17 mouse cellular contexts compared by ENCODE assay signal in the genomic region with DNA sequence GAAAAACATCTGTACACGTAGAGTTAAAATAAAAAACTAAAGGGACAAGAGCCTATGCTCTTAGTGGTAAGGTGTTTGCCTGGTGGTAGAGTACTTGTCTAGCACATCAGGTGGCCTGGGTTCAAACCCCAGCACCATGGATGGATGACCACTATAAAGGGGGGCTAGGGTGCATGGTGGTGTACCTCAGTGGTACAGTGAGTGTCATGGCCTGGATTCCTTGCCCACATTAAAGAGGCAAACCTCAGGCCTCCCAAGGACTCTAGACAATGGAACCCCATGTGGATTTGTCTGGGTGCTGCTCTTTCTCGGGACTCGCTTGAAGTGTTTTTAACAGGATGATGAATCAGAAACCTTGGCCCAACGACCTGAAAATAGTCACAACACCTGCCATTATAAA. TPM values are rescaled to one million over a fixed set of nuclear protein-coding genes. Genes with fewer than 3 reads are reported as not detected.
DNase-seq lines count a peak whose midpoint lies in the region; ATAC-seq and TF ChIP-seq lines count a peak whose summit lies in the region.
"Had no signal": no experiment of that assay in that cellular context is flagged by ENCODE, and none has a peak within 500 bp of the region (broad histone marks: within the 10 kb centered on the region; RNA-seq: fewer than 3 reads in every experiment).

No protein-coding gene starts in this region.

- H3K9ac ChIP-seq in heart, embryonic 12.5 days: no peak overlapping the region
- no peak overlapping the region for H3K9ac ChIP-seq in heart, embryonic 11.5 days (ENCODE audit: low read depth, low read length)
- H3K9ac ChIP-seq in lung, postnatal 0 days (replicated peaks; ENCODE audit: low read depth): no peak overlapping the region
- H3K9ac ChIP-seq in MEL (ENCODE audit: control insufficient read depth, low read depth, low read length, poor library complexity, severe bottlenecking): no peak overlapping the region

- H3K79me2 ChIP-seq in MEL (ENCODE audit: control insufficient read depth, insufficient read depth, low read length, poor library complexity) (no peaks in the 10 kb centered on the region), macrophage (ENCODE audit: inconsistent target) (no peaks in the 10 kb centered on the region)

- H3K27ac ChIP-seq in heart, embryonic 12.5 days (ENCODE audit: poor library complexity, severe bottlenecking): peak overlapping the region; percentile 93; the same call in 1 of the 2 replicates
- no peak overlapping the region for H3K27ac ChIP-seq in heart, embryonic 11.5 days (ENCODE audit: low read depth, low read length)
- H3K27ac ChIP-seq in lung, postnatal 0 days (ENCODE audit: low read length): 0 out of 2 replicates have a peak overlapping the region, but pooled peaks have one; percentile 5
- H3K27ac ChIP-seq in MEL (ENCODE audit: control insufficient read depth, low read depth, low read length) (no peak overlapping the region), macrophage (peak overlapping the region; percentile 78)
- H3K27ac ChIP-seq: limb, embryonic 13.5 days; liver, embryonic 13.5 days had no signal

- no peak overlapping the region for H3K4me2 ChIP-seq in heart, embryonic 12.5 days
- no peak overlapping the region for H3K4me2 ChIP-seq in heart, embryonic 11.5 days
- no peak overlapping the region for H3K4me2 ChIP-seq in lung, postnatal 0 days (replicated peaks; ENCODE audit: low read depth, low read length)

- no peak for TF ChIP-seq CTCF in lung, postnatal 0 days (IDR thresholded peaks at IDR 0.05)
- no peak for TF ChIP-seq CTCF in MEL (IDR thresholded peaks at IDR 0.05 in 2 of 3, conservative IDR thresholded peaks at IDR 0.05 in 1 of 3; ENCODE audit: control insufficient read depth in 1 of 3, insufficient read depth in 1 of 3, low read depth in 2 of 3, low read length in 3 of 3, poor library complexity in 1 of 3, severe bottlenecking in 1 of 3)

- WGBS in heart, embryonic 12.5 days: 75% methylated on average over 4 of the region's 4 CpGs
- 78% methylated on average over 4 of the region's 4 CpGs for WGBS in heart, embryonic 11.5 days (ENCODE audit: insufficient replicate concordance)
- 60% methylated on average over 4 of the region's 4 CpGs for WGBS in lung, postnatal 0 days
- 77% methylated on average over 4 of the region's 4 CpGs for WGBS in macrophage (ENCODE audit: missing documents)

- no peak overlapping the region for H3K4me3 ChIP-seq in heart, embryonic 12.5 days
- H3K4me3 ChIP-seq in heart, embryonic 11.5 days (ENCODE audit: low read depth, low read length): no peak overlapping the region
- H3K4me3 ChIP-seq in lung, postnatal 0 days (ENCODE audit: low read depth, low read length): no peak overlapping the region
- H3K4me3 ChIP-seq in MEL (ENCODE audit: control insufficient read depth in 1 of 2, insufficient read depth in 1 of 2, low read depth in 2 of 2, low read length in 2 of 2) (no peak overlapping the region), macrophage (ENCODE audit: inconsistent target) (no peak overlapping the region)

- TF ChIP-seq POLR2A in MEL (IDR thresholded peaks at IDR 0.05; ENCODE audit: control insufficient read depth in 1 of 2, insufficient read depth in 1 of 2, low read depth in 1 of 2, low read length in 2 of 2, poor library complexity in 1 of 2): no peak

- peaks cover 10% of the 10 kb centered on the region for H3K4me1 ChIP-seq in heart, embryonic 12.5 days (replicated peaks)
- H3K4me1 ChIP-seq in heart, embryonic 11.5 days (ENCODE audit: control insufficient read depth, insufficient read depth, low read length): no peaks in the 10 kb centered on the region
- H3K4me1 ChIP-seq in lung, postnatal 0 days (ENCODE audit: insufficient read depth, low read depth, low read length): no peaks in the 10 kb centered on the region; the same call in 1 of the 2 replicates
- H3K4me1 ChIP-seq in MEL (ENCODE audit: control insufficient read depth in 1 of 2, insufficient read depth in 2 of 2, low read length in 2 of 2): peaks cover 21% of the 10 kb centered on the region in 2 experiments
- H3K4me1 ChIP-seq: hindbrain, embryonic 10.5 days; limb, embryonic 13.5 days had no signal

- no peak for DNase-seq in lung, postnatal 0 days (ENCODE audit: low spot score)
- DNase-seq in lung, postnatal 14 days: no peak
- peak; percentile 13 for DNase-seq in MEL (ENCODE audit: low read depth, low spot score)
- DNase-seq in gastrocnemius, postnatal 25 days: no peak
- DNase-seq: adrenal gland, adult 2 months; cerebellum, adult 18-20 months; cerebellum, postnatal 14 days; layer of hippocampus, postnatal 36 days; liver, embryonic 13.5 days; thymus, postnatal 14 days had no signal

- H3K27me3 ChIP-seq in heart, embryonic 12.5 days (replicated peaks): no peaks in the 10 kb centered on the region
- H3K27me3 ChIP-seq in heart, embryonic 11.5 days (ENCODE audit: control insufficient read depth, insufficient read depth, low read length): no peaks in the 10 kb centered on the region
- H3K27me3 ChIP-seq in lung, postnatal 0 days (replicated peaks; ENCODE audit: insufficient read depth, low read length): no peaks in the 10 kb centered on the region
- no peaks in the 10 kb centered on the region for H3K27me3 ChIP-seq in MEL (ENCODE audit: control insufficient read depth in 1 of 2, insufficient read depth in 2 of 2, low read length in 2 of 2)
- H3K27me3 ChIP-seq: CH12.LX; limb, embryonic 13.5 days; liver, embryonic 13.5 days had no signal

- ATAC-seq in heart, embryonic 12.5 days (ENCODE audit: insufficient number of reproducible peaks, low FRiP score): no peak
- ATAC-seq in heart, embryonic 11.5 days (replicated peaks; ENCODE audit: insufficient number of reproducible peaks, low FRiP score, low TSS enrichment): no peak
- ATAC-seq in lung, postnatal 0 days: no peak

- no peaks in the 10 kb centered on the region for H3K36me3 ChIP-seq in heart, embryonic 12.5 days
- H3K36me3 ChIP-seq in heart, embryonic 11.5 days (ENCODE audit: control insufficient read depth, insufficient read depth, low read length): no peaks in the 10 kb centered on the region
- no peaks in the 10 kb centered on the region for H3K36me3 ChIP-seq in lung, postnatal 0 days (ENCODE audit: insufficient read depth, low read length)
- H3K36me3 ChIP-seq in MEL (ENCODE audit: control insufficient read depth in 1 of 2, insufficient read depth in 2 of 2, low read length in 2 of 2): peaks cover 0 to 22% of the 10 kb centered on the region in 2 experiments; a peak in 2 of 4 replicates
- peaks cover 72% of the 10 kb centered on the region for H3K36me3 ChIP-seq in macrophage (ENCODE audit: inconsistent target)
- H3K36me3 ChIP-seq: G1E; hindbrain, embryonic 10.5 days; limb, embryonic 13.5 days; liver, embryonic 13.5 days had no signal

- no peak for TF ChIP-seq EP300 in lung, postnatal 0 days (IDR thresholded peaks at IDR 0.05)
- TF ChIP-seq EP300 in MEL (IDR thresholded peaks at IDR 0.05; ENCODE audit: low read depth in 1 of 2, low read length in 2 of 2): no peak

- TF ChIP-seq RAD21 in MEL (IDR thresholded peaks at IDR 0.05; ENCODE audit: low read depth, low read length): no peak

- H3K9me3 ChIP-seq in heart, embryonic 12.5 days (replicated peaks): no peaks in the 10 kb centered on the region
- H3K9me3 ChIP-seq in heart, embryonic 11.5 days (replicated peaks; ENCODE audit: control insufficient read depth, low read length): no peaks in the 10 kb centered on the region
- H3K9me3 ChIP-seq in lung, postnatal 0 days (ENCODE audit: low read length): no peaks in the 10 kb centered on the region
- H3K9me3 ChIP-seq in MEL (replicated peaks; ENCODE audit: insufficient read depth, low read length): no peaks in the 10 kb centered on the region
- H3K9me3 ChIP-seq: hindbrain, embryonic 10.5 days; limb, embryonic 13.5 days; liver, embryonic 13.5 days had no signal

TF ChIP-seq in MEL, 35 proteins besides CTCF, POLR2A, EP300 and RAD21:
- no peak for TF ChIP-seq UBTF (IDR thresholded peaks at IDR 0.05; ENCODE audit: borderline replicate concordance, insufficient read depth, low read depth, low read length)
- no peak for TF ChIP-seq TCF12 (IDR thresholded peaks at IDR 0.05; ENCODE audit: low read depth, low read length)

RNA-seq across cellular contexts. Expression of a gene that starts 52.7 kb away (rescaled TPM):
- 0.88 and 1.2 TPM in 2 replicates for polyA plus RNA-seq in heart, embryonic 12.5 days (2016; fragmentation: Nextera tagmentation; extraction: Ambion mirVana)
- polyA plus RNA-seq in heart, embryonic 11.5 days (2014; fragmentation: Nextera tagmentation; extraction: Ambion mirVana): 0.46 and 0.99 TPM in 2 replicates
- polyA plus RNA-seq in lung, postnatal 0 days (2015; fragmentation: Nextera tagmentation; extraction: Ambion mirVana): 10.2 TPM in 2 replicates
- 2.8 and 3.7 TPM in 2 replicates for total RNA-seq in MEL (2012; rRNA removed)
- polyA plus RNA-seq in MEL (2012; ENCODE audit: insufficient read depth in 1 of 2, insufficient read length in 2 of 2, low read depth in 1 of 2, low replicate concordance in 2 of 2, missing spikeins in 1 of 2): 1 to 10 TPM in 1 of 2 experiments, not detected in 1; 6.5 TPM
- total RNA-seq in macrophage (2018; cell fraction: chromatin; rRNA removed): 1,000 to 10,000 TPM in 12 of 26 experiments, 100 to 1,000 TPM in 14; 332 to 1,770 (median 898) TPM
- total RNA-seq in macrophage (2018; cell fraction: cytosol; rRNA removed): 100 to 1,000 TPM; 185 to 691 (median 392) TPM
- total RNA-seq in macrophage (2018; cell fraction: nucleus; rRNA removed): 1,000 to 10,000 TPM in 1 of 26 experiments, 100 to 1,000 TPM in 25; 241 to 1,017 (median 530) TPM
- polyA plus RNA-seq in macrophage (2018): 173 to 365 TPM (median 347 TPM) in 3 replicates
- 1 to 10 TPM; 4.6 to 4.9 TPM for total RNA-seq in gastrocnemius, postnatal 25 days (2021)
- polyA plus RNA-seq: G1E had no signal

Comparison
In these comparisons a context has a peak if more than half of its experiments do, and no peak if none do; other contexts are left out.
1. H3K27ac ChIP-seq: peak in heart, embryonic 12.5 days (single experiment), lung, postnatal 0 days (single experiment) and macrophage (single experiment); none in heart, embryonic 11.5 days (single experiment) and MEL (single experiment).
2. RNA of a gene that starts 52.7 kb away (polyA plus RNA-seq): 173 to 365 TPM in macrophage; 10.2 TPM in lung, postnatal 0 days, 6.5 TPM in MEL, 0.46 to 0.99 TPM in heart, embryonic 11.5 days and 0.88 to 1.2 TPM in heart, embryonic 12.5 days; every median in the first group is over 10 times any median in the second.